Mouse (Mus musculus) gastrocnemius, adult 8-10 months (tissue): Measurements from ENCODE around the gene Limd2. TPM values are rescaled to one million over a fixed set of nuclear protein-coding genes. Genes with fewer than 3 reads are reported as not detected.
"Not testable (repeated sequence)": the region's sequence is repeated elsewhere in the genome, so short reads cannot be mapped to it uniquely, and the experiment has no call there.

Experiments
- DNase-seq, 2 experiments: peaks; one replicate each; pipeline ENCODE4 v3.0.0; 2022; ENCODE audit warnings: low spot score in 2 of 2
- total RNA-seq, 4 experiments: library from RNA; stranded (reverse); gene quantifications; 2 replicates each; pipeline ENCODE4 v1.2.4; 2022

Gene Limd2
- total RNA-seq, 4 experiments from 2014 or later: 2.2 to 2.8 (median 2.4) TPM

- no peak for DNase-seq
Measured at GRCm38 (mm10) chr11:106129477-106129876, 31.2 kb downstream of the Limd2 start.

DNA sequence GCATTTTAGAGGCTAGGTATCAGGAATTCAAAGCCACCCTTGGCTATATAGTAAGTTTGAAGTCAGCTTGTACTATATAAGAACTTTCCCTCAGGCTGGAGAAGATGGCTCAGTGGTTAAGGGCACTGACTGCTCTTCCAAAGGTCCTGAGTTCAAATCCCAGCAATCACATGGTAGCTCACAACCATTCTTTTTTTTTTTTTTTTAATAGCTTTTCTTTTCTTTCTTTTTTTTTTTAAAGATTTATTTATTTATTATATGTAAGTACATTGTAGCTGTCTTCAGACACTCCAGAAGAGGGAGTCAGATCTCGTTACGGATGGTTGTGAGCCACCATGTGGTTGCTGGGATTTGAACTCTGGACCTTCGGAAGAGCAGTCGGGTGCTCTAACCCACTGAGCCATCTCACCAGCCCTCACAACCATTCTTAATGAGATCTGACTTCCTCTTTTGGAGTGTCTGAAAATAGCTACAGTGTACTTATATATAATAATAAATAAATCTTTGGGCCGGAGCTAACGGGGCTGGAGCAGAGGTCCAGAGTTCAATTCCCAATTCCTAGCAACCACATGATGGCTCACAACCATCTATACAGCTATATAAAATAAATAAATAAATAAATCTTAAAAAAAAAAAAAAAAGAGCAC, 33.8 kb downstream of the Limd2 start:
- not testable (repeated sequence) for DNase-seq

- no peak for DNase-seq
Measured at GRCm38 (mm10) chr11:106125827-106126226, 34.8 kb downstream of the Limd2 start.

- no peak for DNase-seq
Measured at GRCm38 (mm10) chr11:106124784-106125183, 35.9 kb downstream of the Limd2 start.

DNA sequence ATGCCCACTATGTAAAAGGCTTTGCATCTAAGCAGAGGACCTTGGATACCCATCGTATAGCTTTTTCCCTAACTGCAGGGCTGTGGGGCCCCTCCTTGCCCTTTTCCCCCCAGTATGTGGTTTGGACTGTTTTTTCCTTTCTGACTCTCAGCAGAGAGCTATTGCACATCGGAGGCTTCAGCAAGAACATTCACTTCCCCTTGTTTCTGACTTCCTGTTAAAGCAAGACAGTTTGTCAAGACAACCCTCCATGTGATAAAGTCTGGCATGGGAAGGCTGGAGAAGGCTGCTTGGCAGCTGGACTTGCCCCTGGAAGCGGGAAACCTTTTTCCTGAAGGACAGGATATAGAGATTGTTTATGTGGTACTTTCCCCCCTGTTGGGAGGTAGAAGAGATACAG, 37.9 kb downstream of the Limd2 start:
- DNase-seq: no peak

- no peak for DNase-seq
Measured at GRCm38 (mm10) chr11:106122221-106122620, 38.4 kb downstream of the Limd2 start.

DNA sequence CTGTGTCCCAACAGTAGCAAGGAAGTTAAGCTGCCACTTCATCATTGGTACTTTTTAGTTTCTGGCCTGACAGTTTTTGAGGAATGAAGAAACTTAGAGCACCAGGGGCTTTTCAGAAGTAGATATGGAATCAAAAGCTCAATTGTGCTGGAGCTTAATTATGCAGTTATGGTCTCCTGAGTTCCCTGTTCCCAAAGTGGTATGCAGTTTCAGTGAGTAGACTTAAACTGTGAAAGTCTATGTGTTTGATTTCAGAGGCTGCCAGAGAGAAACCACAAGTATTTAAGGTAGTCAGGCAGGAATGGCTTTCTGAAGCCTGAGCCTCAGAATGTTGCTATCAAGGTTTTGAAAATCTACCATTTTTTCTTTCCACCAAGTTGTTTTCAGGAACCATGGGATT, 49.0 kb downstream of the Limd2 start:
- no peak for DNase-seq

Other genes with a start within 250 kb of the Limd2 start
- gene Cyb561, start 207.5 kb downstream of the Limd2 start, total RNA-seq: 1 to 10 TPM; 2.8 to 5.2 (median 3.8) TPM
- gene Ace, start 192.9 kb downstream of the Limd2 start, total RNA-seq: 10 to 100 TPM in 3 of 4 experiments, 1 to 10 TPM in 1; 9.4 to 21.2 (median 13.4) TPM
- gene Ace3, start 166.2 kb downstream of the Limd2 start, total RNA-seq: not detected
- gene Kcnh6, start 152.7 kb downstream of the Limd2 start, total RNA-seq: not detected
- gene Dcaf7, start 124.0 kb downstream of the Limd2 start, total RNA-seq: 10 to 100 TPM; 21.1 to 27.1 (median 25.0) TPM
- gene Taco1, start 94.8 kb downstream of the Limd2 start, total RNA-seq: 10 to 100 TPM; 35.8 to 42.1 (median 39.3) TPM
- gene Map3k3, start 76.2 kb downstream of the Limd2 start, total RNA-seq: 10 to 100 TPM; 20.6 to 24.8 (median 22.5) TPM
- not detected for gene Gm10840, start within 50 bp of the Limd2 start, total RNA-seq
- 10 to 100 TPM; 11.1 to 14.7 (median 12.6) TPM for gene Strada, start 41.3 kb upstream of the Limd2 start, total RNA-seq
- gene Ccdc47, start 55.5 kb upstream of the Limd2 start, total RNA-seq: 10 to 100 TPM; 59.2 to 76.2 (median 65.5) TPM
- gene Ddx42, start 56.1 kb upstream of the Limd2 start, total RNA-seq: 10 to 100 TPM; 22.8 to 26.9 (median 24.4) TPM
- 10 to 100 TPM; 18.0 to 28.8 (median 21.3) TPM for gene Ftsj3, start 95.2 kb upstream of the Limd2 start, total RNA-seq
- gene Psmc5, start 95.3 kb upstream of the Limd2 start, total RNA-seq: 100 to 1,000 TPM; 125 to 150 (median 137) TPM
- 10 to 100 TPM in 2 of 4 experiments, 1 to 10 TPM in 2; 8.3 to 11.5 (median 10.0) TPM for gene Smarcd2, start 112.1 kb upstream of the Limd2 start, total RNA-seq
- under 1 TPM in 3 of 4 experiments, not detected in 1; 0.07 to 0.13 (median 0.12) TPM for gene Tcam1, start 115.8 kb upstream of the Limd2 start, total RNA-seq
- gene Gh, start 141.0 kb upstream of the Limd2 start, total RNA-seq: not detected
- under 1 TPM in 3 of 4 experiments, not detected in 1; 0.24 to 0.58 (median 0.25) TPM for gene Cd79b, start 153.9 kb upstream of the Limd2 start, total RNA-seq
- gene Scn4a, start 192.4 kb upstream of the Limd2 start, total RNA-seq: 100 to 1,000 TPM; 486 to 711 (median 596) TPM
- 1 to 10 TPM; 3.3 to 5.5 (median 4.3) TPM for gene Prr29, start 204.6 kb upstream of the Limd2 start, total RNA-seq
- gene Icam2, start 227.2 kb upstream of the Limd2 start, total RNA-seq: 1 to 10 TPM; 2.3 to 5.2 (median 4.3) TPM